Mouse (Mus musculus): ENCODE measurements at regions not wholly inside any gene's neighbourhood (a gene's known extent, or its start where the extent isn't known, plus 50 kb on each side); places are given as distances from the start of the nearest gene placed in this dataset.

DNA sequence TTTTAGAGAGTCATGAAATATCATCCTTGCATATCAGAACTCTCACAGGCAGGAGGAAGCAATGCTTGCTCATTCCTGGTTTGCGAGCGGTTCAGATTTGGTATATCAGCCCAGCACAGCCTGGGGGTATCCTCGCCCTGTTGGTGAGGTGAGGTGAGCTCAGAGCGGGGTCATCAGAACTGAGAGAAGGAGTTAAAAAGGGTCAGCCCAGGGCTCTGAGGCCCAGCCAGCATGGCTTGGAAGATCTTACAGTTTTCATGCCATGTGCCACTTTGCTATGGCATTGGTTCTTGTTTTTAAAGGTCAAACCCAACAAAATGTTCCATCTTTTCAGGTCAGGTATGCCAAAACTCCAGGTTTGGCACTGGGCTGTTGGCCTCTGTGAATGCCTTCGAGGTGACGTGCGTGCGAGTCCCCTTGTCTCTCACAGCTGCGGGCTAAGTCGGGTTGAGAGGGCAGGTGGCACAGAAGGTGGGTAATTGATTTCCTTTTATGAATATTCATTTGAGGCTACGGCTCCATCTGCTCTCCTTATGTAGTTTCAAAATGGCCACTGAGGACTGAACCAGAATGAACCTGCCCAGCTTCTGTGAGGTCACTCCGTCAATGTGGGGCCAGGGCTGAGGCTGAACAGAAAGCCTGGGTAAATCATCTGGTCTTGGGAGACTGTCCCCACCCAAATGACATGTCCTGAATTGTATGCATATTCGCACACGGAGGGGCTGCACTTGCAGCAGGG lies 86.3 kb downstream of the Hhipl2 start:
- DNase-seq: no peak

DNA sequence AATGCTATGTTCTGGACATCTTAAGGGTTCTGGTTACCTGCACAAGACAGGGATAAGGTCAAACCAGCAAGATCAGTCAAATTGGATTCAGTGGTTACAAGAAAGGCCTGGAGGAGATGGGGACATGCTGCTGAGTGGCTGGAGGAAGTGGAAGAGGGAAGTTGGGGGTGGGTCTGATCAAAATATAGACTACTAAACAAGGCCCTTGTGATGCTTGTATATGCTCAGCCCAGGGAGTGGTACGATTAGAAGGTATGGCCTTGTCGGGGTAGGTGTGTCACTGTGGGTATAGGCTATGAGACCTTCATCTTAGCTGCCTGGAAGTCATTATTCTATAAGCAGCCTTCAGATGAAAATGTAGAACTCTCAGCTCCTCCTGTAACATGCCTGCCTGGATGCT lies 89.9 kb downstream of the Hhipl2 start:
- no peak for DNase-seq

DNA sequence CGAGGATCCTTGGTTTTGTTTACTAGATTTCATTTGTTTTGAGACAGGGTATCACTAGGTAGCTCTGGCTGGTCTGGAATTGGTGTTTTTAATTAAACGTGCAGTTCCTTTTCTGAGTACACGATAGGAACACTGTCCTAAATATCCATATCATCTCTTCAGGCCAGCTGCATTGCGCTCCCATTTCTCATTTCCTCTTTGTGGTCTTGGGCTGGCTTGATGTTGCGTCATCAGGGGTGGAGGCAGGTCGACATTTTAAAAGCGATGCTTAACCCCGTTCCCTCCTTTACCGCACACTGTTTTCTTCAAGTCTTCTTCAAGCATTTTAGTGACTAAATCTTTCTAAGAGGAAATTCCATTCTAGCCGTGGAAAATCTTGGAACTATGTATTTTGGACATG lies 92.7 kb downstream of the Hhipl2 start:
- peak; percentile 6 for DNase-seq

DNA sequence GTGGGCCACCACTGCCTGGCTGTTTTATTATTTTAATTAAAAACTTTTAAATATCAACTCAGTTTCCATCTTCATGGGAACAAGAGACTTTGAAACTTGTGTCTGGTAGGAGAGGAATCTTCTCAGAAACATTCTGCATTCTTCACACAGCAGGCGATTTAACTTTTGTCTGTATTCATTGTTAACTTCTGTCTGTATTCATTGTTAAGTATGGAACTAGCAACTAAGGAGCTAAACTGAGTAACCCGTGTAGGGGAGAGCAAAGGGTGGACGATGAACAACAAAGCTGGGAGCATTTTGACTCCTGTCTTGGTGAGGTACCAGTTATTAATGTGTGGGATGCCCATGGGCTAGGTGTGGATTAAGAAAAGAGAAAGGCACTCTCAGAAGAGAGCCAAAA lies 95.9 kb downstream of the Hhipl2 start:
- DNase-seq: no peak

DNA sequence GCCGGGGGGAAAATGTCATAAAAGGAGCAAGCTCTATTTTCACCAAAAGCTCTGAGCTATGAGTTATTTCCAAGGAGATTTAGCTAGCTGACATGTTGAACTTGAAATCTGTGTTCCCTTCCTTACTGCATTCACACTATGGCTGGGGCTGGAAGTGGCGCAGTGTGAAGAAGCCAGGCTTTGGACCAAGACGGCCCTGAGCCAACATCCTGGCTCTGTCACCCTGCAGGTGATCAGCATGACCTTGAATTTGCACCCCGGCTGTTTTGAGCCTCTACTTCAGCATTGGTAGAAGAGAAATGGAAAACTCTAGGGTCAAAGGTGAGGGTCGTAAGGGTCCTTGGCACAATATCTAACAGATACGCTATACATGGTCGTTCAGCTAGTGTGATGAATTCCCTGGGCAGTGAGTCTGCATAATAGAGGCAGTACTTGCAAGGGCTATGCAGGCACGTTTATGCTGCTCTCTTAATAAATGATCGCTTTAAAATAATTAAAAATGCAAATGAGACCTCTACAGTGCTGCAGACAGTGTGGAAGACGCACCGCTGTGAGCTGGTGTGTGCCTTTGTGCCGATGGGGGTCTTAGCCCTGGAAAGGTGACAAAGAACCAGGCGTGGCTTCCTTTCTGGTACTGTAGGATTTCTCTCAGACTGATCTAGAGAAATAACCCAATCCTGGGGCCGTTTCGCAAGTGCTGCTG lies 96.4 kb downstream of the Hhipl2 start:
- DNase-seq: no peak

DNA sequence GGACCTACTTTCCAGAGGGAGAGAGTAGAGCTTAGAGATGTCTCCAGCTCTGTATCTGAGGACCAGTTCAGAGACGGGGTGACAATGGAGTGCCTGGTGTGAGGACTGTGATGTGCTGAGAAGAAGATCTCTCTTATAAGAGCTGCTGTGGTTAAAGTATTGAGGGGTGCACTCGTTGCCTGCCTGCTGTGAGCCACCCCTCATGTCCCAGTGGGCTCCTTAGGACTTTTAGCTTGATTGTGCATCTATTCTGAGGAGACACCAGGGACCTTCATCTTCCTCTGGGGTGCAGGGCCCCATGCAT lies 96.9 kb downstream of the Hhipl2 start:
- DNase-seq: no peak

DNA sequence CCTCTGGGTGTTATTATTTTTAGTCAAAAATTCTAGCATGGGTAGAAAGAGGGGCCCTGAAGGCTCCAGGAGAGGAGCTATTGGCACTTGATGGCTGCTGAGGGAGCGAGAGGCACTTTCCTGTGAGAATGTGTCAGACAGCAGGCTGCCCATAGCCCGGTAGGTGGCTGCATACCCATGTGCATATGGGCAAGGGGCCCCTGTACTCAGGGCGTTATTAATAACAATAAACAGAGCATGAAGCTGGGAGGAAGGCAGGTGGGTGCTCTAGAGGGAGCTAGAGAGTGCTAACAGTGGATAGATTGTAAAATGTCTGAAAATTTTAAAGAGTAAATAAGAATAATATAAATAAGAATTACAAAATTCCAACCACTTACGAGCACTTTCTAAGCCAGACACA lies 98.2 kb downstream of the Hhipl2 start:
- DNase-seq: no peak

DNA sequence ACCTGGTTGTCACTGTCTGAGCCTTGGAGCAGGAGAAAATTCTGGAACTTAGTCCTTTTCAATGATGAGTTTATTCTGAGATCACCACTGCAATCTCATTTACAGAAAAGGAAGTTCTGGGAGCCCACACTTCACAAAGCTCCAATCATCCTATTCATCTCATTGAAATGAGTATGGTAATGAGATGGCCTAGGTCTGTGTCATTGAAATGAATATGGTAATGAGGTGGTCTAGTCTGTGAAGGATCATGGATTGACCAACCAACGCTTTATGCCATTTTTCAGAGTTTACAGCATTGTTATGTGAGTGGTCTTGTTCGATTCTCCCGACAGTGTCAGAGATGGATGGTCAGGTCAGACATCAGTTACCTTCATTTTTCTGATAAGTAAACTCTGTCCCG lies 99.2 kb downstream of the Hhipl2 start:
- DNase-seq: no peak

DNA sequence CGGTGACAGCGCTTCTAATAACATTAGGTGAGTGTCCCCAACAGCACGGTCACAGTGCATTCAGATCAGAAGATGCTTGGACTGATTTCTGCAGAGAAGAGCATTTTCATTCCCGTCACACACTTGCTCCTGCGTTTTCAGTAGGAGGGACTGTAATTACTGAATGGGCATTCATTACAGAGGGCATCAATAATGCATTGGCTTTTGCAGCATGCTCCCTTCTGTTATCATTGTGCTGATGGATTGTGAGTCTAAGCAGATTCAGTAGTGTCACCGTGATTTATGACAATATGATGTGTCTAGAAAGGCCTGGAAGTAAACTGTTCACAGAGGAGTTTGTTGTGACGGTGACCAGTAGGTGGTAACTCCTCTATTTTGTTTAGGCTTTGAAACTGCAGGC lies 103.6 kb downstream of the Hhipl2 start:
- no peak for DNase-seq

DNA sequence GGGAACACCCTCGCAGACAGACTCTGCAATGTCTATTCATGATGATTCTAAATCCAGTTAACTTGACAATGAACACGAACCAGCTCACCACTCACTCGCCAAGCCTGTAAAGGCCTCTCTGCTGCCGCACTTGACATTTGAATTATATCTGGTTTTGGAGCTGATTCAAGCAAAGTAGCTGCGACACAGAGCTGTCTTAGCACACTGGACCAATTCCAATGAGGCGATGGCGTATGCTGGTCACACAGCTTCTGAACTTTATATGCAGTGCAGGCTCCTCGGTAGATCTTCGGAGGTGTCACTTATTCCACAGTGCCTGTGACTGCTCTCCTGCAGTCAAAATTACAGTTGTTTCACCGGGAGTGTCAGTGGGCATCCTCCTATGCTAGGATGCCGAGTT lies 115.4 kb downstream of the Hhipl2 start:
- DNase-seq: no peak

DNA sequence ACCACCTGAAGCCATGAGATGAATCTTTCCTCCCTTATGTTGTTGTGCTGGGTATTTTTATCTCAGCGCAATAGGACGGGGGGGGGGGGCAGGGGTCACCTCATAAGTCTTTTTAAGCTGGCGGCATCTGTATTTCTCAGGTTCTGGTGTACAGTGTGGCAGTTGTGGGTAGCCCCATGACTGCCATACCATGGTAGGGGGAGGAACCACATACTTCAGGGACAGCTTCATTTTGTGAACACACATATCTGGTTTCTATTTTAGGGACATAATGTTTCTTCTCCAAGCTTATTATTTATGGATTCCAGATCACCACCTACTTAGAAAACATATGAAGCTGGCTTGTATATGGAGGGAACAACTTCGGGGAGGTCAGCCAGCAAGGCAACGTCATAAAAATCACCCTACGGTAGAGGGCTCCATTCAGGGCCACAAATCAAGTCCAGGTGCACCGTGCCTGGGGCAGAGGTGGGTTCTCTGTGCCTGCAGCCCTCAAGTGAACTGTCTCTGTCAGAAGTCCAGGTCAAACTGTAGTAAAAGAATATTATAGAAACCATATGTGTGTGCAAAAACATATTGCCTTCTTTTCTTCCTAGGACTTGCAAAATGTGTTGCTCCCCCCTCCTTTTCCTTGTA lies 130.9 kb downstream of the Hhipl2 start:
- no peak for DNase-seq

DNA sequence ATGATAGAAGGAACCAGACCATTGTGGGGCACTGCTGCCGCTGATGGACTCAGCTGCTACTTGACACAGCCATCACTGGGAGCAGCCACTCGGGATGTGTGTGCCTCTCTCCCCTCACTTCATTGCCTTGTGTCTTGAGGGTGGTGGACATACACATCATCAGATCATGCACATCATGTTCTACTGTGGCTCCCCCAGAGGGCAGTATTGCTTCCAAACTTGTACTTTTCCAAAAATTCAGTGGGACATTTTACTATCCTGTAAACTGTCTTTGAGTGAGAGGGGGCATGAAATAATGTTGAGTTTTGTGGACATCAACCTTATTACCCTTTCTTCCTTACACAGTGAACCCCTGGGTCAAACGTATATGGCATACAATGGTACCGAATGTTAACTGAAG lies 134.6 kb downstream of the Hhipl2 start:
- peak; percentile 3 for DNase-seq

DNA sequence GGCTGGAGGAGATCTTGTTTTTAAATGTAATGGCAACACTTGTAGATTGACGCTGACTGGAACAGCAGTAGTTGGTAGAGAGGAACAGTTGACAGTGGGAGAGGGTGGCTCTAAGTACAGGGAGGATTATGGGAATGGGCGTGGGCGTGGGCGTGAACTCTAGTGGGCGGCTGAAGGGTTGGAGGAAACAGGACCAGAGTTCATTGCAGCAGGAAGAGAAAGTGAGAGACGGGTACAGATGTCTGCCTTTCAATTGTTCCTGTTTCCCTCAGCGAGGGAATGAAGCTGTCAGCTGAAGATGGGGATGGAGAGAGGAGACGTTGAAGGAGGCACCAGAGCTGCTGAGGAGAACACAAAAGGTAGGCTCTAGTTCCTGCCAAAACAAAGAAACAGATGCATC lies 135.2 kb downstream of the Hhipl2 start:
- no peak for DNase-seq

DNA sequence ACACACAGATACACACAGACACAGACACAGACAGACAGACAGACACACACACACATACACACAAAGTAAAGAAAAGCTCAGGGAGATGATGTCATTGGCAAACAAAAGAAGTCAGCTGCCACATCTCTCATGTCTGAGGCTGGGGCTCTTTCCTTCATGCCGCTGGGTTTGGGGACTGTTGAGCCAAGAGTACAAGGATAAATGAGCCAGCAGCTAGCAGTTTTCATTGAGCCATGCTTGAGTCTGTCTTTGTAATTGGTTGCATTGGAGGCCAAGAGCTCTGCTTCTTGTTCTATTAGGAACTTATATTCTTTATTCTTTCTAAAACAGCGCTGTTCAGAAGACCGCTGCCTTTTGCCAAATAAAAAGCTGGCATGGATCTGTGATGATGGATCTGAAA lies 144.8 kb downstream of the Hhipl2 start:
- DNase-seq: no peak

DNA sequence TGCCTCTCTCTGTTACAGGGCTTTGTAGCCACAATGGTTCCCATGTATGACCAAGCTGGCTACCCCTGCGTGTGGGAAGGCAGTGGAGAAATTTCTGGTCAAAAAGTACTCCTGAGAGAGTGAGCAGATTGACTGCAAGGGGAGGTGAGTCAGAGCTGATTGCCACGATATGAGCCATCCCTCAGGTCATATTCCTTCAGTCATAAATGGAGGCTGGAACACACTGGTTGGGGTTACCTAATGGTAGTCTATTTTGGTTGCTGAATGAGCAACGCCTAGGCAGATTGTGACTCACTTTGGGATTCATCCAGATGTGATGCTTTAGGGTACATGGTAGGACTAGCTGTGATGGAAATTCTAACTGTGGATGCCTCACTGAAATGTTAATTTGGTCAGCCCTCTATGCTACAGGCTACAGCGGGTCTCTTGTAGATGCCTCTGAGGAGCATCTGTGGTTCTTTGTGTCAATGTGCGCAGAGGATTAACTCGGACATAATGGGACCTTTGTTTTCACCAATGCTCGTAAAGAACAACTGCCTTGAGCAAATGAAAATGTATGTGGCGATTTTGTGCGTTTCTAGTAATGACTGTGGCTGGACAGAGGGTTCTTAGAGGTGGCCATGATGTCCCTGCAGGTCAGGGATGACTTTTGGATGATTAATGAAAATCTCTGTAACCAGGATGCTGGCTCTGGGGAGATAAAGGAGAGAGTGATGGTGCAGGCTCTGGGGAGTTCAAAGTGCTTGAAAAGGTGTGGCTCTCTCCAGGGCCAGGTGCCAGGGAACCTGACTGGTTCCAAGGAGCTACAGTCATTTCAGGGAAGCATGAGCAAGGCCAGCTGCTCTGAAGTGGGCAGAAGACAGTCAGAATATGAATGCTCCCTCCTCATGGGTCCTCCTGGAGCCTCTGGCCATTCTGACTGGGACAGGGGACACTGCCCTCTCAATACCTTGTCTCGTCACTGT lies 155.9 kb downstream of the Hhipl2 start:
- peak; percentile 38 for DNase-seq

DNA sequence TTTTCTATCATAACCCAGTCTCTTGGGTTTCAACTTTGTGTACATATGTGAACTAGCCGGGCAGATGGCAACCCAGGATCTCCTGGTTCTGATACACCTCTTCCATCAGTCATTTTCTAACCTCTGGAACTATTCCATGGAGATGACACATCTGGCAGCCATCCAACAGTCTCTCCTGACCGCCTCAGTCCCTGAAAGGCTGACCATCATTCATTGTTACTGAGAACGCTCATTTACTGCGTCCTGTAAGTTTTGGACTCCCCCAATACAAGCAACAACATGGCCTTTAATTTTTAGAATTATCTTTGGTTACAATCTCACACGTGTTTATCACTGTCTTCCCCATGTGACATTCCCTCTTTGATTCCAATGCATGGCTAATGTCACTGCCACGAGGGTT lies 166.8 kb downstream of the Hhipl2 start:
- DNase-seq: peak; percentile 43

DNA sequence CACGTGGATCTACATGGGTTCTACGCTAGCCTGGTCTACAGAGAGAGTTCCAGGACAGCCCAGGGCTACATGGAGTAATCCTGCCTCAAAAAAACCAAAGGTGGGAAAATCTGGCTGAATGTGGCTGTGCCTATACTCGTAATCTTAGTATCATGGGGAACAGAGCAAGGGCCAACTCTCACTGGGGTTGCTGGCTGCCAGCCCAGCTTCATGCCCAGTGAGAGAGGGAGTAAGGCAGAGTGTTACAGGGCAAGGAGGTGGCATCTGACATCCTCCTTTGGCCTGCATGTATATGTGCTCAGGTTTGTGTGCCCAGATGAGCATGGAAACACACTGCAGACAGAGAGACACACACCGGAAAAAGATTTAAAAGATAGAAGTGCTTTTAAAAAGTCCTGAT lies 168.4 kb downstream of the Hhipl2 start:
- DNase-seq: no peak

DNA sequence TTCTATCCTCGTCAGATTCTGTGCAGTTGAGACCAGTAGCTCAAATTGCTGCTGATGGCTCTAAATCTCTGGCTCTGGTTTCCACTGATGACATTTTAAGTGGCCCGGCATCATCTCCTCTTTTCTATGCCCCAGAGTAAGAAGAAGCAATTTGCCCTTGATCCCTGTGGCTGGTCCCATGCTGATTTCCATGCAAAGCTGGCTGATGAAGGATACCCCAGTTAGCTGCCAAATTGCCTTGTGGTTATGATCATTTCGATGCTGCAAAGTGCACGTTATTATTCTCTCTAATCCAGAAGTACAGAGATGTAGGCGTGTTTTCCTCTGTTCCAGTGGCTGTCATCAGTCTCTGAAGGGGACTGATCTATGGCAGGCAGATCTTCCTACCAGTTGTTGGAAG lies 177.3 kb downstream of the Hhipl2 start:
- DNase-seq: no peak

DNA sequence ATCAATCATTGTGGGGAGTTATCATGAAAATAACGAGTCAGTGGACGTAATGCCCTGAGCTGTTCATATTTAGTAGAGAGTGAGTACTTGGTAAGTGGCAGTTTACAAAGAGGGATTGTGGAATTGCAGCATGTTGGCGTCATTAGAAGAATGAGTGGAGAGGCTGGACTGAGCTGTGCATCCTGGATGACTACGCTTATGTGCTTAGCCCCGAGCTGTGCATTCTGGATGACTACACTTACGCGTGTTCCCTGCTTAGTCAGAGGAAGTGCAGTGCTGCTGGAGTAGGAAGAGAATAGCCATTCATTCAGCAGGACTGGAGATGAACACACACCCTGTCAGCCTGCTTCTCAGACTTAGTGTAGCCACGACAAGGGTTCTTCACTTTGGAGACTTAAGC lies 182.5 kb downstream of the Hhipl2 start:
- no peak for DNase-seq

DNA sequence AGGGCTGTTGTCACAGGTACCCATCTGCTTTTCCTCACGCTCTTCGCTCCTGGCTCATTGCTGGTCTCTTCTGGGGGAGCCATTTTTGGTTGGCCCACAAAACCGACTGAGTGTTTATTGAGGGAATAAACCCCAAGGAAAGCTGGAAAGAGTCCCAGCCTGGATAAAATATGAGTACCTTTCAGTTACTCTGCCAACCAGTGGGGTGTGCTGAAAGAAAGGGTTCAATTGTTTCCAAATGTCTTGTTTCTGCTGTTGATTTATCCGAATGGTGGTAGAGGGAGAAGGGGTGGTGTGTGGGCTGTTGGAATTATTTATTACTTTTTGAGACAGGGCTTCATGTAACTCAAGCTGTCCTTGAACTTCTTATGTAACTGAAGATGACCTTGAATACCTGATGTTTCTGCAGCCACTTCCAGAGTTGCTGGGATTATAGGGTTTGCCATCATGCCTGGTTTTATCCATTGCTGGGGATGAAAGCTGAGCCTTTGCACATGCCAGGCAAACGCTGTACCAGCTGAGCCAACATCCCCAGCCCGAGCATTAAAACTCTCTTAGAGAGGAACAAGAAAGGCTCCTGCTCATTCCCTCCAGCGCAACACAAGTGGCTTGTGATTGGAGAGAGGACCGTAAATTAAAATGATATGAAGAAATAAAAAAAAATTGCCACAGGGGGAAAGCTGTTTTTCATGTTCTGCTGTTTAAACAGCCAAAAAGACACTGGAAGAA lies 194.1 kb downstream of the Hhipl2 start:
- DNase-seq: no peak

DNA sequence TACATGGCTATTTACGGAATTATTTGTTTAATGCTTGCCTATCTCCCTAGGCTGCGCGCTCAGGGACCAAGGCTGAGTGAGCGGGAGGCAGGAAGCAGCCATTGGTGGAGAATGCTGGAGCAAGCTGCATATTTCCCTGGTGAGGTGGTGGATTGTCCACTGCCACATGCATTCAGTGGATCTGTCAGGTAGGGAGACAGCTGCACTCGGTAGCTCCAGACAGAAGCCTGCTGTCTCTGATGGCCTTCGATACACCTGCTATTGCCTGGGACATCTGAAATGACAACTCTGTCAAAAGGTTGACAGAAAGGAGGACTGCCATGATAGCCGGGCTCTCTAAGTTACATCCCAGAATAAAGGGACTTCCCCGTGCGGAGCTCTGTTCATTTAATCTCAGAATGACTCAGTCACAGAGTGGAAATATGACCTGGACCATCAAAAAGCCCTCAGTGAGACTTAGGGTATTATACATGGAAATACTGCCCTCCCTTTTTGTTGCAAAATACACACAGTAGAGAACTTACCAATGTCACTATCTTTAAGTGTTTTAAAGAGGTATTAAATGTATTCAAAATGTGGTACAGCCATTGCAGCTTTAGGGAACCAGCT lies 201.5 kb downstream of the Hhipl2 start:
- no peak for DNase-seq

Measured in adrenal gland, adult 2 months (tissue).